Mouse (Mus musculus): ENCODE measurements around the gene Eftud2. TPM values are rescaled to one million over a fixed set of nuclear protein-coding genes. Genes with fewer than 3 reads are reported as not detected.

Gene Eftud2
- 121 and 147 TPM in 2 replicates for polyA plus RNA-seq (2015; fragmentation: Nextera tagmentation; extraction: Ambion mirVana)

DNA sequence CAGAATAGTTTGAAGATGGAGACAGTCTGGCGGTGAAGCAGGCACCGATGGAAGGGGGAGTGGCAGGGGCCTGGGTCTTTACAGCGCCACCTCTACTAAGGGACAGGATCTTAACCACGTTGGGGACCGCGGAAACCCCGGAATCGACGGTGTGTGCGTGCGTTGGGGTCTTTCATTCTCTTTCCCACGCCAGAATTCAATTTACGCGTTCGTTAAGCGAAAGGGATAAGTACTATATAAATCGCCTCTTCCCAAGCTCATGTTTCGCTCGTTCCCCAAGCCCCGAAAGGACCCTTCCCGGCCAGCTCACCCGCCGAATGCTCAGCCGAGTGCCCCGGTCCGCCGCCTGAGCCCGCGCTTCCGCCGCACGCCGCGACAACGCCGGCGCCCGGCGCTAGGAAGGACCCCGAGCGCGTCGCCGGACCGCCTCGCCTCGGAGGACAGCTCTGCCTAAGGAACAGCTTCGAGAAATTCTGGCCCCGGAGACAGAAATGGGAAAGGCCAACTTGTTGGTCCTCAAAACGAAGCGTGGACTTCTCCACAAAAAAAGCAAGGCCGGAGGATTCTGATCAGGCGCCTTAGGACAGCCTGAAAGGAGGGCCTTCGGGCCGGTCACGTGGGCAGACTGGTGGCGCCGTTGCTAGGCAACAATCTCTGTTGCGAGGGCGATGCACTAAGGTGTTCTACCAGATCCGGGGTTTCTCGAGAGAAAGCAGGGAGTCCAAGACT is at the start of gene Eftud2, which contains the start of gene Ccdc103:
Gene Eftud2 (minus strand): TSS at position 401 of the 729 bp plus-strand sequence.
Gene Ccdc103 (plus strand): TSS at position 620 of the 729 bp plus-strand sequence.
- peaks cover 16% of the 10 kb centered on the region for H3K36me3 ChIP-seq
- under 1% methylated on average over 62 of the region's 62 CpGs for whole genome bisulfite sequencing
- H3K27me3 ChIP-seq (replicated peaks) = 0 out of 2 replicates have a peak, but pooled peaks cover 9% of the 10 kb centered on the region
- peak within 1 kb of the TSS; percentile 73 for H3K4me3 ChIP-seq (replicated peaks)
- peak within 1 kb of the TSS; percentile 83 for H3K4me2 ChIP-seq
- peak; percentile 90 for ATAC-seq (ENCODE audit: low FRiP score)
- H3K4me1 ChIP-seq = peaks cover 26% of the 10 kb centered on the region
- peak within 1 kb of the TSS; percentile 84 for H3K9ac ChIP-seq (replicated peaks)
- peak within 1 kb of the TSS; percentile 96 for H3K27ac ChIP-seq (replicated peaks)
- H3K9me3 ChIP-seq (replicated peaks) = no peaks in the 10 kb centered on the region

DNA sequence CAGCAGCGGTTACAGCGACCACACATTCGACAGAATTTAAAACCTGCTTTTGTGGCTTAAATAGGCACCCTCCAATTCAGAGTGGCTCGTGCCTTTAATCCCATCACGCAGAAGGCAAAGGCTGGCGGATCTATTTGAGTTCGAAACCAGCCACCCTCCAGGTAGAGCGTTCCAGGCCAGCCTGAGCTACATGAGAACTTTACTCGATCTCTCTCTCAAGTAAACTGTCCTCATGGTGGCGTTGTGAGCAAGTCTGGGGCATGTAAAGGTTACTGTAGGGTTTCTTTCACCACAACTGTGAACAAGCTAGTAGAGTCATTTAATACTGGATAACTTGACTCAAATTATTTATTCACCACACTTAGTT is 44.5 kb upstream of the Eftud2 start:
- H3K4me3 ChIP-seq (replicated peaks) = peak overlapping the region; percentile 62
- 0 out of 2 replicates have a peak, but pooled peaks have one; percentile 28 for ATAC-seq (ENCODE audit: low FRiP score)
- H3K4me1 ChIP-seq = peaks cover 11% of the 10 kb centered on the region
- H3K27me3 ChIP-seq (replicated peaks) = peaks cover 5% of the 10 kb centered on the region; the same call in 1 of the 2 replicates
- peak overlapping the region; percentile 46 for H3K9ac ChIP-seq (replicated peaks)
- H3K9me3 ChIP-seq (replicated peaks) = no peaks in the 10 kb centered on the region
- WGBS = 1% methylated on average over 10 of the region's 10 CpGs
- peak overlapping the region; percentile 74 for H3K27ac ChIP-seq (replicated peaks)
- H3K36me3 ChIP-seq = no peaks in the 10 kb centered on the region
- peak overlapping the region; percentile 94 for H3K4me2 ChIP-seq

- peaks cover 5% of the 10 kb centered on the region; the same call in 1 of the 2 replicates for H3K27me3 ChIP-seq (replicated peaks)
- under 1% methylated on average over 62 of the region's 62 CpGs for WGBS
- peak within 1 kb of the TSS; percentile 46 for H3K9ac ChIP-seq (replicated peaks)
- H3K4me1 ChIP-seq = peaks cover 11% of the 10 kb centered on the region
- H3K4me2 ChIP-seq = peak within 1 kb of the TSS; percentile 94
- H3K36me3 ChIP-seq = no peaks in the 10 kb centered on the region
- peak within 1 kb of the TSS; percentile 74 for H3K27ac ChIP-seq (replicated peaks)
- peak; percentile 84 for ATAC-seq (ENCODE audit: low FRiP score)
- H3K9me3 ChIP-seq (replicated peaks) = no peaks in the 10 kb centered on the region
- peak within 1 kb of the TSS; percentile 62 for H3K4me3 ChIP-seq (replicated peaks)
These were observed 44.0 kb upstream of the Eftud2 start, which contains the start of gene Kif18b for GRCm38 (mm10) chr11:102924557-102925350. Gene Kif18b, minus strand, starts transcription at chr11:102925124.

- Histone ChIP-seq H3K27ac (replicated peaks) (no peak overlapping the region), H3K9me3 (replicated peaks) (no peaks in the 10 kb centered on the region), H3K27me3 (replicated peaks) (no peaks in the 10 kb centered on the region), H3K4me3 (replicated peaks) (no peak overlapping the region), H3K9ac (replicated peaks) (0 out of 2 replicates have a peak overlapping the region, but pooled peaks have one; percentile 17), H3K4me2 (no peak overlapping the region), H3K4me1 (peaks cover 11% of the 10 kb centered on the region), H3K36me3 (no peaks in the 10 kb centered on the region)
- 74% methylated on average over 6 of the region's 6 CpGs for WGBS
- ATAC-seq (ENCODE audit: low FRiP score) = no peak
These were observed 40.7 kb upstream of the Eftud2 start for GRCm38 (mm10) chr11:102921491-102921890.

DNA sequence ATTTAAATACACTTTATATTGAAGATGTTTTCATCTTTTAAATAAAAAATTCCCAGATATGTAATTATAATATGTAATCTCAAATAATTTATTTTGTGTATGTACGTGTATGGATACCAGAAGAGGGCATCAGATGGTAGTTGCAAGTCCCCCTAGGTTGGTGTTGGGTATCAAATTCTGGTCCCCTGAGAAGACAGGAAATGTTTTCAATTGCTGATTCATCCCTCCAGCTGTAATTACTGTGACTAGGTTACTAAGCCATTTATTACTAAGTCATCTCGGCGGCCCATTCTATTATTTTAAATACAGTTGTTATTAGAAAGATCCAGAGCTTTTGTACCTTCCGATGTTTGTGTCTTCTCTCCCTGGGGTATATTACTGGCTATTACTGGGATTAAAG is 37.3 kb upstream of the Eftud2 start:
- Histone ChIP-seq H3K4me2 (no peak overlapping the region), H3K9ac (replicated peaks) (no peak overlapping the region), H3K9me3 (replicated peaks) (no peaks in the 10 kb centered on the region), H3K36me3 (no peaks in the 10 kb centered on the region), H3K27me3 (replicated peaks) (no peaks in the 10 kb centered on the region), H3K4me3 (replicated peaks) (no peak overlapping the region), H3K27ac (replicated peaks) (no peak overlapping the region), H3K4me1 (0 out of 2 replicates have a peak, but pooled peaks cover 2% of the 10 kb centered on the region)
- WGBS = 60% methylated on average over 4 of the region's 4 CpGs
- no peak for ATAC-seq (ENCODE audit: low FRiP score)

DNA sequence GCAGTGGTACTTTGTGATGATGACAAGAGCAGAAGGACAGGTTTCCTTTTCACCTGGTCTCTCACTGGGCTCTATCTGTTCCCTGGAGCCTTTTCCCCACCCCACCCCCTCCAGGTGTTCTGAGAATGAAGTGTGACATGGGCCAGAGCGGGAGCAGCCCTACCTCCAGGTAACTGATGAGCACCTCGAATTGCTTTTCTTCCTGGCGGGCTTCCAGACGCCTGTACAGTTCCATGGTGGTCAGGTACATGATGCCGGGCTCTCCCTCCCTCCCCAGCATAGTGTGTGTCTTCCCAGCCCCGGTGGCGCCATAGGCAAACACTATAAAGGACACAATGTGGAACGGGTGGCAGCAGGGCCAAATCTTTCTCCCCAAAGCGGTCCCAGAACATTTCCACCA is 34.6 kb upstream of the Eftud2 start:
- Histone ChIP-seq H3K9me3 (replicated peaks) (no peaks in the 10 kb centered on the region), H3K4me1 (0 out of 2 replicates have a peak, but pooled peaks cover 3% of the 10 kb centered on the region), H3K27me3 (replicated peaks) (no peaks in the 10 kb centered on the region), H3K4me3 (replicated peaks) (no peak overlapping the region), H3K36me3 (no peaks in the 10 kb centered on the region), H3K4me2 (no peak overlapping the region), H3K27ac (replicated peaks) (no peak overlapping the region), H3K9ac (replicated peaks) (no peak overlapping the region)
- no peak for ATAC-seq (ENCODE audit: low FRiP score)
- 94% methylated on average over 9 of the region's 9 CpGs for WGBS

DNA sequence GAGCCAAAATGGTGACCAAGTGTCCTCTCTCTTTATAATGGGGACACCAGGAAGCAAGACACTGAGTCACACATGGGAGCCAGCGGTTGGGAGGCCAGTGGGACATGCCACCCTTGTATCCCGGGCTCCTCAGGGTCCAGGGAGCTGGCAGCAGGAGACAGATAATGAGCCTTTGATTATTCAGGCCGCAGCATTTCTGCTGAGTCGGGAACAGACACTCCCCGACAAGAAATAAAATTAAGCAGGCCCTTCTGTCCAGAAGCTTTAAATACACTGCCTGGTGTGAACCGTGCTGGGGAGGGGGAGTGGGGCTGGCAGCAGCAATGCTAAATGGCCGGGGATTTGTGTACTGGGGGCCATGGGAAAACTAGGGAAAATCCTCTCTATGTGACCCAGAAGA is 30.6 kb upstream of the Eftud2 start:
- no peak for ATAC-seq (ENCODE audit: low FRiP score)
- Histone ChIP-seq H3K9ac (replicated peaks) (no peak overlapping the region), H3K27me3 (replicated peaks) (no peaks in the 10 kb centered on the region)

DNA sequence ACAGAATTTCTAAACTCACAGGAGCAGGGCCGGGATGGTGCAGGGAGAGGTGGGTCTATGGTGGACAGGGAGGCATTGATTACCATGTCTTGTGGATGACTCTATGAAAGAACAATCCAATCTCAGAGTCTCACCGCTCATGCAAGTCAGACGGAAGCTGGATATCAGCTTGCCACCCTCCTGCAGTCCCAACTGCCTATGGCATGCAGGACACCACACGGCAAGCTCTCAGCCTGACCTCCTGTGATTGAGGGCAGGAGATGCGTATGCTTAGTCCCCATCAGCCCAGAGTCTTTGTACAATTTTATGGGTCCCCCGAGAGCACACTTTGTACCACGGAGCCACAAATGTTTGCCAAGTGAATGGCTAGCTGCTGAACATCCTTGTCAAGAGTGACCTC is 22.9 kb upstream of the Eftud2 start:
- no peaks in the 10 kb centered on the region for H3K9me3 ChIP-seq (replicated peaks)
- H3K9ac ChIP-seq (replicated peaks) = no peak overlapping the region
- H3K27me3 ChIP-seq (replicated peaks) = peaks cover 8% of the 10 kb centered on the region; the same call in 1 of the 2 replicates
- no peak overlapping the region for H3K4me2 ChIP-seq
- H3K4me1 ChIP-seq = peaks cover 17% of the 10 kb centered on the region
- 62% methylated on average over 7 of the region's 7 CpGs for WGBS
- H3K36me3 ChIP-seq = no peaks in the 10 kb centered on the region
- H3K4me3 ChIP-seq (replicated peaks) = no peak overlapping the region
- H3K27ac ChIP-seq (replicated peaks) = no peak overlapping the region
- no peak for ATAC-seq (ENCODE audit: low FRiP score)

More for the DNA sequence above, 30.6 kb upstream of the Eftud2 start:
- H3K4me3 ChIP-seq (replicated peaks) = no peak overlapping the region
- H3K4me1 ChIP-seq = 0 out of 2 replicates have a peak, but pooled peaks cover 3% of the 10 kb centered on the region
- H3K4me2 ChIP-seq = no peak overlapping the region
- H3K36me3 ChIP-seq = no peaks in the 10 kb centered on the region
- no peaks in the 10 kb centered on the region for H3K9me3 ChIP-seq (replicated peaks)
- WGBS = 54% methylated on average over 7 of the region's 7 CpGs
- H3K27ac ChIP-seq (replicated peaks) = no peak overlapping the region

GRCm38 (mm10) chr11:102902107-102902506 is 21.3 kb upstream of the Eftud2 start:
- H3K4me3 ChIP-seq (replicated peaks) = no peak overlapping the region
- H3K9ac ChIP-seq (replicated peaks) = no peak overlapping the region
- H3K27ac ChIP-seq (replicated peaks) = no peak overlapping the region
- no peak for ATAC-seq (ENCODE audit: low FRiP score)
- no peak overlapping the region for H3K4me2 ChIP-seq
- H3K9me3 ChIP-seq (replicated peaks) = no peaks in the 10 kb centered on the region
- WGBS = 82% methylated on average over 5 of the region's 5 CpGs
- H3K36me3 ChIP-seq = no peaks in the 10 kb centered on the region
- H3K27me3 ChIP-seq (replicated peaks) = peaks cover 9% of the 10 kb centered on the region; the same call in 1 of the 2 replicates
- peaks cover 25% of the 10 kb centered on the region for H3K4me1 ChIP-seq

GRCm38 (mm10) chr11:102901199-102901598 is 20.4 kb upstream of the Eftud2 start:
- Histone ChIP-seq H3K27ac (replicated peaks) (no peak overlapping the region), H3K4me2 (no peak overlapping the region), H3K9me3 (replicated peaks) (no peaks in the 10 kb centered on the region), H3K27me3 (replicated peaks) (peaks cover 14% of the 10 kb centered on the region), H3K4me1 (peaks cover 25% of the 10 kb centered on the region), H3K36me3 (no peaks in the 10 kb centered on the region), H3K4me3 (replicated peaks) (no peak overlapping the region), H3K9ac (replicated peaks) (no peak overlapping the region)
- WGBS = 72% methylated on average over 4 of the region's 4 CpGs
- no peak for ATAC-seq (ENCODE audit: low FRiP score)

GRCm38 (mm10) chr11:102900763-102901162 is 20.0 kb upstream of the Eftud2 start, which contains the start of gene Gfap:
Gene Gfap, minus strand, starts transcription at chr11:102900912.
- H3K27ac ChIP-seq (replicated peaks) = no peak within 1 kb of the TSS
- WGBS = 11% methylated on average over 7 of the region's 7 CpGs
- no peak within 1 kb of the TSS for H3K9ac ChIP-seq (replicated peaks)
- H3K4me2 ChIP-seq = no peak within 1 kb of the TSS
- H3K4me1 ChIP-seq = peaks cover 25% of the 10 kb centered on the region
- no peak within 1 kb of the TSS for H3K4me3 ChIP-seq (replicated peaks)
- no peaks in the 10 kb centered on the region for H3K36me3 ChIP-seq
- ATAC-seq (ENCODE audit: low FRiP score) = 0 out of 2 replicates have a peak, but pooled peaks have one; percentile 45
- H3K27me3 ChIP-seq (replicated peaks) = peaks cover 18% of the 10 kb centered on the region
- H3K9me3 ChIP-seq (replicated peaks) = no peaks in the 10 kb centered on the region

Measured in neural tube, embryonic 15.5 days (tissue).